Mouse (Mus musculus) forebrain, embryonic 15.5 days (tissue): Measurements from ENCODE around the gene Olfr1339. TPM values are rescaled to one million over a fixed set of nuclear protein-coding genes. Genes with fewer than 3 reads are reported as not detected.

Source experiments
- ATAC-seq: fragments of 200-750 bp; cut with Nextera tagmentation; replicated peaks from 2 replicates; pipeline ENCODE4 v1.8.0; 2017; ENCODE audit warnings: mild to moderate bottlenecking, moderate TSS enrichment, moderate library complexity
- H3K27ac ChIP-seq: fragments of 300-500 bp; sonication (generic); replicated peaks from 2 replicates; pipeline ENCODE4 v1.5.1; 2015; ENCODE audit warnings: mild to moderate bottlenecking, inconsistent platforms
- H3K27me3 ChIP-seq: fragments of 300-500 bp; sonication (generic); 2 replicates; pipeline ENCODE4 v1.6.1; 2015; ENCODE audit warnings: inconsistent platforms
- H3K36me3 ChIP-seq: fragments of 300-500 bp; sonication (generic); 2 replicates; pipeline ENCODE4 v1.6.1; 2015; ENCODE audit warnings: mild to moderate bottlenecking, inconsistent platforms
- H3K4me1 ChIP-seq: fragments of 300-500 bp; sonication (generic); 2 replicates; pipeline ENCODE4 v1.6.1; 2015; ENCODE audit warnings: inconsistent platforms
- H3K4me2 ChIP-seq: fragments of 300-500 bp; sonication (generic); replicated peaks from 2 replicates; pipeline ENCODE4 v1.6.1; 2015; ENCODE audit warnings: mild to moderate bottlenecking, inconsistent platforms
- H3K4me3 ChIP-seq: fragments of 300-500 bp; sonication (generic); 2 replicates; pipeline ENCODE4 v1.5.1; 2015; ENCODE audit warnings: mild to moderate bottlenecking, inconsistent platforms
- H3K9ac ChIP-seq: fragments of 300-500 bp; sonication (generic); replicated peaks from 2 replicates; pipeline ENCODE4 v1.6.1; 2015; ENCODE audit warnings: mild to moderate bottlenecking, inconsistent platforms
- H3K9me3 ChIP-seq: fragments of 300-500 bp; sonication (generic); 2 replicates; pipeline ENCODE4 v1.6.1; 2016; ENCODE audit warnings: inconsistent platforms
- WGBS: fragments of 180-500 bp; shearing (Covaris S2); methylation state at CpG from one replicate; pipeline ENCODE4 v1.1.7; 2015; ENCODE audit warnings: mixed read lengths; 5-methylcytosine and 5-hydroxymethylcytosine counted together
- polyA plus RNA-seq: library from polyadenylated mRNA; unstranded; fragments of >200 nt; fragmentation: Nextera tagmentation; extraction: Ambion mirVana; gene quantifications from 2 replicates; pipeline ENCODE4 v1.2.1, GENCODE M21; 2015

Gene Olfr1339
- not detected in 2 replicates for polyA plus RNA-seq

DNA sequence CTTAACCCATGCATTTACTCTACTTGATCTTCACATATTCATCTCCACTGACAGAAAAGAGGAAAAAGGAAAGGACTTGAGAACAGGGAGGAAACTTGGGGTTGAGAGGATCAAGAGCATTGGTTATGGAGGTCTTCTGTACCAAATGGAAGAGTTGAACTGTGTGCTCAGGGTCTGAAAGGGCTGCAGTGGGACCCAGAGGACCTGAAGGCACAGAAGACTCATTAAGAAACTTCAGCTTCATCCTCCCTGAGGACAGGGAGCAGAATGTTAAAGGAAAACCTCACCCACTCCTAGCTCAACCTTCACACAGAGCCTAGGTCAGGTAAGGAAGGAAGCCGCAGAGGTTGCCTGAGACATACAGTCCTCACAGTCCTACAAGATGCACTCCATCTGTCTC lies at the start of gene Olfr1339:
Olfr1339 (plus strand) TSS at position 301 of the 400 bp plus-strand sequence.
- no peak within 1 kb of the TSS for H3K4me2 ChIP-seq
- no peak within 1 kb of the TSS for H3K27ac ChIP-seq
- H3K36me3 ChIP-seq, result no peaks in the 10 kb centered on the region
- no peaks in the 10 kb centered on the region for H3K4me1 ChIP-seq
- H3K9ac ChIP-seq, result no peak within 1 kb of the TSS
- no peaks in the 10 kb centered on the region for H3K9me3 ChIP-seq
- 85% methylated on average over 1 of the region's 1 CpGs for WGBS
- H3K4me3 ChIP-seq, result no peak within 1 kb of the TSS
- H3K27me3 ChIP-seq, result no peaks in the 10 kb centered on the region
- ATAC-seq, result no peak

DNA sequence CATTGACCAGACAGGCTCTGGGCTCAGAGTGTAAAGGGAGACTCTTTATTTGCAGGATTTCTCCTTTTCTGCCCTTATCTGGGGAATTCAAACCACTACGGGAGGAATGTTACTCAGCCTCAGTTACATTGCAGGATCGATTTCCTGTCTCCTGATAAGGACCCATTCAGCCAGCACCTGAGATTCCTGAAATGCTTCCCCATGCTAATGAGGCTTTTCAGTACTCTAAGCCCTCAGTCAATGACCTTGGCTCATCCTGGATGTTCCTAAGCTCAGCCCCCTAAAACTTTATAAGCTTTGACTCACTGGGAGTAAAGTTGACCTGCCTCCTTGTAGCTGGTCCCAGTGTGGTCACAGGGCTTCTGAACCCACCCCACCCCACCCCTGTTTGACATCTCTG lies 44.9 kb upstream of the Olfr1339 start:
- WGBS, result 87% methylated on average over 2 of the region's 2 CpGs

DNA sequence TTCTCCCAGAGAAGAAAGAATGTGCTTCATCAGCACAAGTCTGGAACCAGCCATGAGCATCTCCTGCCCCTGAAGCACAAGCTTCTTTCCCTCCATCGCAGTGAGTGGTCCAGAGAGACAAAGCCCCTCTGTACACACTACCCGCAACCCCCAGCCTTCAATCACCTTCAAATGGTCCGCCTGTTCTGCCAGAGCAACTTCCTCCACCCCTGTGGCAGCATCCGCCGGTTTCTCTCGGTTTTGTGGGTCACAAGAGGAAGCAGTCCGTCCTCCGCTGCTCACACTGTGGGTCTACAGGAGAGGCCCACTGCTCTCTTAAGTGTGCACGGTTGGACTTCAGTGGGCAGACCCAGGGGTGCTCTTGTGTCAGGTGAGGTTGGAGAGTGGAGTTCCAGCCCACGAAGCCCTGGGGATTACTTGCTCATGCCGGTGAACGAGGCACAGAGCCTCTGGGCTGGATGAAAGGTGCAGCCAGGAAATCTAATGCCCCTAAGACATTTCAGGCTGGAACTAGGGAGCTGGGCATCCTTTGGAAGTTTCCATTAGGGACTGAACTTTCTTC lies 39.5 kb upstream of the Olfr1339 start, which contains the start of gene Olfr1342:
Olfr1342 (minus strand) TSS at position 345 of the 562 bp plus-strand sequence.
- ATAC-seq, result no peak
- Histone ChIP-seq H3K4me2 (no peak within 1 kb of the TSS), H3K27me3 (no peaks in the 10 kb centered on the region), H3K4me3 (no peak within 1 kb of the TSS), H3K36me3 (no peaks in the 10 kb centered on the region), H3K9ac (no peak within 1 kb of the TSS), H3K4me1 (peaks cover 3% of the 10 kb centered on the region; the same call in 1 of the 2 replicates), H3K9me3 (no peaks in the 10 kb centered on the region), H3K27ac (no peak within 1 kb of the TSS)
- 47% methylated on average over 12 of the region's 12 CpGs for WGBS

More for the DNA sequence above, 44.9 kb upstream of the Olfr1339 start:
- Histone ChIP-seq H3K9ac (no peak overlapping the region), H3K9me3 (no peaks in the 10 kb centered on the region), H3K27me3 (no peaks in the 10 kb centered on the region), H3K36me3 (no peaks in the 10 kb centered on the region), H3K4me3 (no peak overlapping the region), H3K27ac (no peak overlapping the region), H3K4me2 (no peak overlapping the region), H3K4me1 (no peaks in the 10 kb centered on the region)
- no peak for ATAC-seq

DNA sequence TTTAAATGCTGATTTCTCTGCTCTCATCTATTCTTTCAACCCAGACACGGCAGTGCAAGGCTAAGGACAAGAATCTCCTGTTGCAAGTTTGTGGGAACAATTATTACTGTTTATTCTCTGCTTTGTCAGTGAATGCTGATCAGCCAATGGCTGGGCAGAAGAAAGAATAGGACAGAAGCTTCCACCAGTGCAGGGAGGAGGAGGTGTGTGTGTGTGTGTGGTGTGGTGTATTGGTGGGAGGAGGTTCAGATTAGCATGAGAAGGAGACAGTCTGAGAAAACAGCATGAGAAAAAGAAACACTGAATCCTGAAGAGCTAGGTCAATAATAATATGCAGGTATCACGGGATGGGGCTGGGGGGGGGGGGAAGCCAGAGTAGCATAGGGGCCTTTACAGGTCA lies 38.2 kb upstream of the Olfr1339 start:
- H3K9me3 ChIP-seq, result no peaks in the 10 kb centered on the region
- peaks cover 3% of the 10 kb centered on the region; the same call in 1 of the 2 replicates for H3K4me1 ChIP-seq
- no peak overlapping the region for H3K4me2 ChIP-seq
- no peak for ATAC-seq
- H3K27me3 ChIP-seq, result no peaks in the 10 kb centered on the region
- no peak overlapping the region for H3K27ac ChIP-seq
- WGBS, result 19% methylated on average over 2 of the region's 2 CpGs
- H3K9ac ChIP-seq, result no peak overlapping the region
- no peak overlapping the region for H3K4me3 ChIP-seq
- H3K36me3 ChIP-seq, result no peaks in the 10 kb centered on the region

DNA sequence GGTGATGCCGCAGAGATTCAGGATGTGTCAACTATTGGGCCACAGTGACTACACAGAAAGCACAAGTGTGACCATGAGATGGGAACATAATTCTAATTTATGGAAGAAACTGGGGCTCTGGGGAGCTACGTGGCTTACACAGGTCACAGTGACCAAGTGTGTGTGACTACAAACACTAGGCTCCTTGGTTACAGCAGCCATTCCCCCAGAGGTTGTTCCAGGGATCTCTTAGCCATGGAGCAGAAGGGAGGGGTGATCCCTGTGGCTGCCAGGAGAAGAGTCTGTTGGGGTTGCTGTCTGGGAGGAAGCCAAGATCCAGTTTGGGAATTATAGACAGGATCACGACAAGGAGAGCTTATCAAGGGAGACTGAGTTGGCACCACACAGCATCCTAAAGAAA lies 28.8 kb upstream of the Olfr1339 start, which contains the start of gene Olfr1341:
Olfr1341 (plus strand) TSS at position 301 of the 400 bp plus-strand sequence.
- Histone ChIP-seq H3K36me3 (no peaks in the 10 kb centered on the region), H3K27me3 (no peaks in the 10 kb centered on the region), H3K4me2 (no peak within 1 kb of the TSS), H3K9me3 (no peaks in the 10 kb centered on the region), H3K4me1 (no peaks in the 10 kb centered on the region), H3K27ac (no peak within 1 kb of the TSS), H3K9ac (no peak within 1 kb of the TSS), H3K4me3 (no peak within 1 kb of the TSS)
- no peak for ATAC-seq
- 78% methylated on average over 3 of the region's 3 CpGs for WGBS

DNA sequence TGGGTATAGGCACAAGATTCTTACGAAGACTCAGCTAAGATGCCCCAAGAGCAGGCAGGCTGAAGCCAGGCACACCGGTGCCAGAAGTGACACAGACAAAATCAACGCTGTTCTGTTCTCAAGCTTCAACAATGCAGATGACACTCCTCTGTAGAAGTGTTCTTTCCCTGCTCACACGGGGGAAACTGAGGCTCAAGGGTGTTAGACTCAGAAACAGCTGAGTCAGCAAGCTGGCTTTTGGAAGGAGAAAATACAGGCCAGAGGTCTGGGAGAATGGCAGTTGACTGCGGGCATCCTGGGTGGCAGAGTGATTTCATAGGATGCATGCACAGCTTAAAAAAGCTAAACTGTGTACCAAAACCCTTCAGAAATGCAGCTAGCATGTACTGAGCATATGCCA lies 23.9 kb upstream of the Olfr1339 start:
- ATAC-seq, result no peak
- WGBS, result 84% methylated on average over 5 of the region's 5 CpGs
- no peak overlapping the region for H3K4me3 ChIP-seq
- H3K9me3 ChIP-seq, result no peaks in the 10 kb centered on the region
- H3K4me1 ChIP-seq, result no peaks in the 10 kb centered on the region
- no peak overlapping the region for H3K27ac ChIP-seq
- no peak overlapping the region for H3K9ac ChIP-seq
- H3K4me2 ChIP-seq, result no peak overlapping the region
- H3K27me3 ChIP-seq, result no peaks in the 10 kb centered on the region
- H3K36me3 ChIP-seq, result no peaks in the 10 kb centered on the region

DNA sequence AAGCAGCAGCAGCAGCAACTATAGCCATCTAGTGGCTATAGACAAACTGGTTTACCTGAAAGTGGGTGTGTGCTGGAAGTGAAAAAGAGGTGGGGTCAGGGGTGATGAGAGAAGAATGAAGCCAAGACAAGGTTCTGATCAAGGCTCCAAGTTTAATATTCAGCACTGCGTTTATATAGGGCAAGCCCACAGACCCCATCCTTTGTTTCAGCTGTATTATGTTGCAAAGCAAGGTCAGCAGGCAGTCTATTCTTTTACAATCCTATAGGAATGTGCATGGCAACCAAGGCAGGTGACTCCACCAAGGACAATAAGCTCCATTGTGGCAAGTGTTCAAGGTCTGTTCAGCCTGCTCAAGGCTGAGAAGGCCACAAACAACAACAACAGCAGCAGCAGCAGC lies 20.3 kb upstream of the Olfr1339 start:
- Histone ChIP-seq H3K9ac (no peak overlapping the region), H3K27me3 (no peaks in the 10 kb centered on the region), H3K4me3 (no peak overlapping the region), H3K27ac (no peak overlapping the region), H3K36me3 (no peaks in the 10 kb centered on the region), H3K4me2 (no peak overlapping the region), H3K4me1 (no peaks in the 10 kb centered on the region), H3K9me3 (no peaks in the 10 kb centered on the region)
- 15% methylated on average over 1 of the region's 1 CpGs for WGBS
- ATAC-seq, result no peak

DNA sequence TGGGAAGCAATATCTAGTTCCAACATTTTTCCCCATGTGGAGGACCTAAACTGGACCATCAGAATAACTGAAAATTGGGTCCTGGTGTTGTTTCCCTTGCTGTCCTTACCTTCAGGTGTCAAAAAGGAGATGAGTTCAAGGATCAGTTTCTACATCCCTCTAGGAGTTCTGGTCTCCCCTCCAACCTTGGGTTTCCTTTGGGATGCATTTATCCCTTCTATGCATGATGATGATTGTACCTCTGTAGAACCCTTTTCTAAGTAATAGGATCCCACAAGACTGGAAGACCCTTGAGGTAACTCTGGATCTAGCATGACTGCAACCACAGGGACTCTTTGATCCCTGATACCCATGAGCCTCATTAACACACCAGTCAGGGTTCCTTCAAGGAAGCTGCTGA lies 12.1 kb upstream of the Olfr1339 start, which contains the start of gene Olfr1340:
Olfr1340 (plus strand) TSS at position 301 of the 400 bp plus-strand sequence.
- Histone ChIP-seq H3K36me3 (no peaks in the 10 kb centered on the region), H3K4me3 (no peak within 1 kb of the TSS), H3K4me1 (no peaks in the 10 kb centered on the region), H3K27ac (no peak within 1 kb of the TSS), H3K27me3 (no peaks in the 10 kb centered on the region), H3K9ac (no peak within 1 kb of the TSS), H3K9me3 (no peaks in the 10 kb centered on the region), H3K4me2 (no peak within 1 kb of the TSS)
- no peak for ATAC-seq

DNA sequence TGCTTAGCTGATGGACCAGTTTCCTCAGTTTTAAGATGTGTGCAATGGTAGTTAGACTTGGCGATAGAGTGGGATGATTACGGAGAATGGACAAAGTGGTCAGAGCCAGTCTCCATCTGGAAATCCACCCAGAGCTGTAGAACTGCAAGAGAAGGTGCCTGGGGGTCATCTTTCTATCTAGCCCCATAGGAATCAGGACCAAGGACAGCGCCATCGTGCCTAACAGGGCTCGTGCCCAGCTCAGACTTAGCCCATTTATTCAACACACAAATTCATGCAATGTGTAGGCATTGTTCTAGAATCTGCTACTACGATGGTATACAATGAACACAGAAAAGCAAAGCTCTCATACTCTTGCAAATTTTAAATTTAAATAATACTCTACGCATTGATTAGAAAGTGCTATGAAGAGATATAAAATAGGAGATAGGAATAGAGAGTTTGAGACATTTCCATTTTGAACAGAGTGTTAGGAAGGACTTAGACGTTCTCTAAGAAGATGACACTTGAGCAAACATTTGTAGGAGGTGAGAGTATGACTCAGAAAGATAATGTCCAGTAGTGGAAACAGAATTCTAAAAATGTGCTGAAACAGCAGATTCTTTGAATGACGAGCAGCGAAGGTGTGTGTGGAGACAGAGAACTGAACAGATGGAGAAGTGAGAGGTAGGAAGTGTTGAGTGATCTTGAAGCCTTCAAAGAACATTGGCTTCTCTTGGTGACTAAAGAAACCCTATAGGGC lies 10.1 kb upstream of the Olfr1339 start:
- H3K4me3 ChIP-seq, result no peak overlapping the region
- no peak overlapping the region for H3K4me2 ChIP-seq
- no peak for ATAC-seq
- whole genome bisulfite sequencing, result 55% methylated on average over 10 of the region's 10 CpGs
- no peaks in the 10 kb centered on the region for H3K27me3 ChIP-seq
- no peaks in the 10 kb centered on the region for H3K36me3 ChIP-seq
- no peak overlapping the region for H3K27ac ChIP-seq
- H3K9ac ChIP-seq, result no peak overlapping the region
- H3K9me3 ChIP-seq, result no peaks in the 10 kb centered on the region
- no peaks in the 10 kb centered on the region for H3K4me1 ChIP-seq

DNA sequence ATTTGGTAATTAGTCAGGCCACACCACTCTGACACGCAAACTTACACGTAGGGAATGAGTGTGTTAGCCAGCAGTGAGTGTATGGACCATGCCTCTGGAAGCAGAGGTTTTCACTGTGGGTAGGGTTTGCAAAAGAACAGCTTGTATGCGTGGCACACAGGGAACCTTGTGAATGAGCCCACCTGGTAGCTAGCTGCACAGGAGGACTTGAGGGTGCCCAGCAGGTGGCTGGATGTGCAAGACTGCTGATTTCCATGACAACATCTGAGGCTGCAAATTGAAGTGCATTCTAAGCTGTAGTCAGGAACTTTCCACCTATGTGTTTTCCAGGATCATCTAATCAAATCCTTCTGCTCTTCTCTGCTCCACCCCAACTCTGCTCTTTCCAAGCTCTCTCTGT lies 7.6 kb downstream of the Olfr1339 start:
- no peaks in the 10 kb centered on the region for H3K9me3 ChIP-seq
- H3K27ac ChIP-seq, result no peak overlapping the region
- no peak overlapping the region for H3K4me3 ChIP-seq
- 52% methylated on average over 3 of the region's 3 CpGs for WGBS
- H3K4me1 ChIP-seq, result no peaks in the 10 kb centered on the region
- no peaks in the 10 kb centered on the region for H3K36me3 ChIP-seq
- ATAC-seq, result no peak
- 0 out of 2 replicates have a peak, but pooled peaks cover 3% of the 10 kb centered on the region for H3K27me3 ChIP-seq
- no peak overlapping the region for H3K9ac ChIP-seq
- H3K4me2 ChIP-seq, result no peak overlapping the region

DNA sequence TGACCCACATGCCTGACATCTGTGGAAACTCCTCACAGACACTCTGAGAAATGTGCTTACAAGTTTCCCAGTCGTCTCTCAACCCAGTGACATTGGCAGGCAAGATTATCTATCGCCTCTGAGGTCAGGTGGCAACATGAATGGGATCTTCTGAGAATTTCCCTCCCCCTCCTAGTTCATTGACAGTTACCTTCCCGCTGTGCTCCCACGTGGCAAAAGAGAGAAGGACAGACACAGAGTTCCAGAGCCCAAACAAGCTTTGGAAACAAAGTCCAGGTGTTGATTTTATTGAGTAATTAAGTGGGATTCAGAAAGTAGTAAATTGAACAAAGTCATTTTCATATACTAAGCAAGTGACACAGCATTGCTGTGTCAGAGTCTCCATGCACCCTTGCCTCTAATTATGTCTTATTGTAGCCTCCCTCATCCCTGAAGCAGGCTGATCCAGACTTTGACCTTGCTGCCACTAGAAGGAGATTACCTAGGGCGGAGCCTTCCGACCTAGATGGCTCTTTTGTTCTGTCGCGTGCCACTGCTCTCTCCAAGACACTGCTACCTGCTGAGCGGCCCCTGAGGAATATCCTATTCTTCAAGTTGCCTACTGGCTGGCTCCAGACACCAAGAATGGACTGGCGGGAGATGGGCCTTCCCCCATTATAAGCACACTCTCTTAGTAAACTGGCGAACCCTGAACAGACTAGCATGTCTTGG lies 9.2 kb downstream of the Olfr1339 start:
- H3K9me3 ChIP-seq, result no peaks in the 10 kb centered on the region
- 6% methylated on average over 11 of the region's 11 CpGs for WGBS
- no peak overlapping the region for H3K4me3 ChIP-seq
- 0 out of 2 replicates have a peak, but pooled peaks cover 3% of the 10 kb centered on the region for H3K27me3 ChIP-seq
- no peak for ATAC-seq
- H3K4me1 ChIP-seq, result no peaks in the 10 kb centered on the region
- no peak overlapping the region for H3K9ac ChIP-seq
- H3K27ac ChIP-seq, result no peak overlapping the region
- peak overlapping the region; percentile 10; the same call in 1 of the 2 replicates for H3K4me2 ChIP-seq
- no peaks in the 10 kb centered on the region for H3K36me3 ChIP-seq

DNA sequence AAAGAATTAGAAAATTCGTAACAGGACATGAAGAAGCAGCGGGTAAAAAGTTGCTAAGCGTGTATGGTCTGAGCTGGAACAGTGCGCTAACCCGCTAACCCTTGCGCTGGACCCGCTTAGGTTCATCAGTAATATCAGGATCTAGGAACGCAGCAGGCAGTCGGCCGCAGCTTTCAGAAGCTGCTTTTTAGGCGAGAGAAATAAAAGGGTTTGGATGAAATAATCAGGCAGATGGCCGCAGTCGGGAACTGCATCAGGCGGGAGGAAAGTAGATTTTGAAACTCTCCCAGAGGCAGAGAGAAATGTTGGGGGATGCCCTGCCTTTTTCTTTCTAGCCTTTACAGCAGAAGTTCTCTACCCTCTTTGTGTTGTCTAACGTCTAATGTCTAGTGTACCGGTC lies 9.9 kb downstream of the Olfr1339 start:
- H3K4me1 ChIP-seq, result no peaks in the 10 kb centered on the region
- peak overlapping the region; percentile 10; the same call in 1 of the 2 replicates for H3K4me2 ChIP-seq
- H3K9ac ChIP-seq, result no peak overlapping the region
- H3K4me3 ChIP-seq, result no peak overlapping the region
- H3K27ac ChIP-seq, result no peak overlapping the region
- no peaks in the 10 kb centered on the region for H3K9me3 ChIP-seq
- no peak for ATAC-seq
- no peaks in the 10 kb centered on the region for H3K36me3 ChIP-seq
- H3K27me3 ChIP-seq, result 0 out of 2 replicates have a peak, but pooled peaks cover 3% of the 10 kb centered on the region
- 3% methylated on average over 16 of the region's 16 CpGs for WGBS
